Mouse (Mus musculus) CH12.LX (cell line): ENCODE measurements around the gene Smarcc2.

Experiments used
- CTCF ChIP-seq, 2 experiments: IDR thresholded peaks in 1 of 2; conservative IDR thresholded peaks in 1 of 2; 2 replicates each; pipeline ENCODE4 v1.5.1; 2011 to 2012; ENCODE audit warnings: low read depth in 2 of 2, low read length in 2 of 2, improper control_type of control experiment in 1 of 2, inconsistent platforms in 1 of 2, mild to moderate bottlenecking in 1 of 2, moderate library complexity in 1 of 2
- ETS1 ChIP-seq: conservative IDR thresholded peaks from 2 replicates; pipeline ENCODE4 v1.6.1; 2012; ENCODE audit warnings: low read depth, mild to moderate bottlenecking, inconsistent platforms, low read length, improper control_type of control experiment, moderate library complexity
- GABPA ChIP-seq: IDR thresholded peaks from 2 replicates; pipeline ENCODE4 v1.6.1; 2012; ENCODE audit warnings: low read depth, low read length, improper control_type of control experiment, inconsistent platforms; ENCODE audit not compliant: insufficient replicate concordance
- HCFC1 ChIP-seq: IDR thresholded peaks from 2 replicates; pipeline ENCODE4 v1.6.1; 2012; ENCODE audit warnings: low read depth, mild to moderate bottlenecking, inconsistent platforms, low read length, improper control_type of control experiment
- JUND ChIP-seq: conservative IDR thresholded peaks from 2 replicates; pipeline ENCODE4 v1.6.1; 2011; ENCODE audit warnings: low read depth, low read length, improper control_type of control experiment

DNA sequence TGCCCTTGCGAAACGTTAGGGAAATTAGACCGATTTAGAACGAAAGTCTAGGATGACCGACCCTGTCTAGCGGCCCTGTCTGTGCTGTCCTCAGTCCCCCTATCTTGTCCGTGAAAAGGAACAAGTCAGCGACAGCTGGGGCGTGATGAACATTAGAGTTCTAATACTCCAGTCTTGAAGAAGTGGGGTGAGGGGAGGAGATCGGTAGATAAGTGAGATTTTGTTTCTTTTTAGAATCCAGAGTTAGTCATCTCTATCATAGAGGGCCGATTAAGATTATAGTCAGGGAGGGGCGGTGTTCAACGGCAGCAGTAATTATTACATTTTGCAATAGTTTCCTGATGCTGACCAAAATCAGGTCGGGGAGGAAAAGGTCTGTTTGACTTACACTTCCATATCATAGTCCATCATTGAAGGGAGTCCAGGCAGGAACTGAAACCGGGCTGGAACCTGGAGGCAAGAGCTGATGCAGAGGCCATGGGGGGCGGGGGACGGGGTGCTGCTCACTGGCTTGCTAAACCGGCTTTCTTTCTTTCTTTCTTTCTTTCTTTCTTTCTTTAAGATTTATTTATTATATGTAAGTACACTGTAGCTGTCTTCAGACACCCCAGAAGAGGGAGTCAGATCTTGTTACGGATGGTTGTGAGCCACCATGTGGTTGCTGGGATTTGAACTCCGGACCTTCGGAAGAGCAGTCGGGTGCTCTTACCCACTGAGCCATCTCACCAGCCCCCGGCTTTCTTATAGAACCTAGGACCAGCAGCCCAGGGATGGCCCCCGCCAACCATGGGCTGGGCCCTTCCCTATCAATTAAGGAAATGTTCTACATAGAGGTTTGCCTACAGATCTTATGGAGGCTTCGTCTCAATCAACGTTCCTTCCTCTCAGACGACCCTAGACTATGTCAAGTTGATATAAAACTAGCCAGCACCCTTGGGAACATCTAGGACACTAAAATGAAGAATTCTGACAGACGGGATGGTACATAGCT, 67.6 kb downstream of the Smarcc2 start:
- TF ChIP-seq CTCF (conservative IDR thresholded peaks at IDR 0.05 in 1 of 2, IDR thresholded peaks at IDR 0.05 in 1 of 2; ENCODE audit: low read depth in 2 of 2, low read length in 2 of 2) (no peak), ETS1 (0 out of 2 replicates have a peak, but pooled peaks have one; percentile 1), GABPA (no peak), JUND (no peak), HCFC1 (no peak)
